Mouse (Mus musculus) E14TG2a.4 (cell line): ENCODE measurements around the gene 4930404N11Rik.

ENCODE experiments used
- H3K27me3 ChIP-seq: 2 replicates; pipeline ENCODE4 v1.6.1; 2014; ENCODE audit warnings: low read length, control low read depth; ENCODE audit not compliant: insufficient read depth
- H3K36me3 ChIP-seq: 2 replicates; pipeline ENCODE4 v1.6.1; 2014; ENCODE audit warnings: low read length, control low read depth; ENCODE audit not compliant: insufficient read depth
- H3K4me1 ChIP-seq: replicated peaks from 2 replicates; pipeline ENCODE4 v1.6.1; 2014; ENCODE audit warnings: low read depth, low read length, control low read depth
- H3K4me3 ChIP-seq: replicated peaks from 2 replicates; pipeline ENCODE4 v1.5.1; 2014; ENCODE audit warnings: mild to moderate bottlenecking, low read length
- H3K9me3 ChIP-seq: 2 replicates; pipeline ENCODE4 v1.6.1; 2014; ENCODE audit warnings: low read length, control low read depth
- CTCF ChIP-seq: conservative IDR thresholded peaks from 2 replicates; pipeline ENCODE4 v1.5.1; 2014; ENCODE audit warnings: low read length
- NANOG ChIP-seq: IDR thresholded peaks from 2 replicates; pipeline ENCODE4 v1.6.1; 2014; ENCODE audit warnings: borderline replicate concordance, low read length, mixed read lengths
- POU5F1 ChIP-seq: IDR thresholded peaks from 2 replicates; pipeline ENCODE4 v1.6.1; 2014; ENCODE audit warnings: low read length, borderline replicate concordance

Gene 4930404N11Rik

GRCm38 (mm10) chr10:81387716-81388115 is 22.1 kb upstream of the 4930404N11Rik start:
- no peak for TF ChIP-seq POU5F1
- TF ChIP-seq NANOG = no peak
- TF ChIP-seq CTCF = no peak
- H3K4me3 ChIP-seq = no peak overlapping the region; the same call in 1 of the 2 replicates

DNA sequence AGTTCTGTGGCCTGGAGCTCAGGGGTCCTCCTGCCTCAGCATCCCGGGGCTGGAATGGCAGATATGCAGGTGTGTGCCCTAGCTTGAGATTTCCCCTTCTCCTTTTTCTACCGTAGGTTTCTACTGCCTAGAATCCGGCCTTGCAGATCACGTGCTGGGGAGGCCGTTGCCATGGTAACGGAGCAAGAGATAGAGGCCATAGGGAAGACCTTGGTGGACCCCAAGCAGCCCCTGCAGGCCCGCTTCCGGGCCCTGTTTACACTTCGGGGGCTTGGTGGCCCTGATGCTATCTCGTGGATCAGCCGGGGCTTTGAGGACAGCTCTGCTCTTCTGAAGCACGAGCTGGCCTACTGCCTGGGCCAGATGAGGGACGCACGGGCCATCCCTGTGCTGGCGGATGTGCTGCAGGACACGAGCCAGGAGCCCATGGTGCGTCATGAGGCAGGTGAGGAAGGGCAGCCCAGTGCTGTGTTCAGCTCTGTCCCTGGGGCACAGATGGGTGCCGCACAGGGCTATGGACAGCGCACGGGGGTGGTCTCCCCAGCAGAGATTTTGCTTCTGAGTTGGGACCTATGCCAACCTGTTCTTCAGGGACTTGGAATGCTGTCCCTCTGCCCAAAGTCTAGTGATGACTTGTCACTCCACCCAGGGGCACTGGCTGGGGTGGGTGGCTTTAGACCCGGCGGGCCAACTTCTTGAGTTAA is 20.1 kb upstream of the 4930404N11Rik start:
- TF ChIP-seq CTCF = no peak
- TF ChIP-seq POU5F1 = no peak
- TF ChIP-seq NANOG = no peak
- Histone ChIP-seq H3K36me3 (peaks cover 55% of the 10 kb centered on the region), H3K4me1 (peaks cover 72% of the 10 kb centered on the region), H3K4me3 (peak overlapping the region; percentile 100), H3K9me3 (no peaks in the 10 kb centered on the region), H3K27me3 (no peaks in the 10 kb centered on the region)

More at GRCm38 (mm10) chr10:81387716-81388115, 22.1 kb upstream of the 4930404N11Rik start:
- Histone ChIP-seq H3K9me3 (no peaks in the 10 kb centered on the region), H3K27me3 (no peaks in the 10 kb centered on the region), H3K36me3 (peaks cover 65% of the 10 kb centered on the region), H3K4me1 (peaks cover 68% of the 10 kb centered on the region)

- H3K4me1 ChIP-seq = peaks cover 71% of the 10 kb centered on the region
- H3K36me3 ChIP-seq = peaks cover 46% of the 10 kb centered on the region
- H3K4me3 ChIP-seq = peak overlapping the region; percentile 100
- no peaks in the 10 kb centered on the region for H3K9me3 ChIP-seq
- no peaks in the 10 kb centered on the region for H3K27me3 ChIP-seq
- TF ChIP-seq NANOG (no peak), POU5F1 (no peak)
These were observed 19.0 kb upstream of the 4930404N11Rik start for GRCm38 (mm10) chr10:81384605-81384982.

DNA sequence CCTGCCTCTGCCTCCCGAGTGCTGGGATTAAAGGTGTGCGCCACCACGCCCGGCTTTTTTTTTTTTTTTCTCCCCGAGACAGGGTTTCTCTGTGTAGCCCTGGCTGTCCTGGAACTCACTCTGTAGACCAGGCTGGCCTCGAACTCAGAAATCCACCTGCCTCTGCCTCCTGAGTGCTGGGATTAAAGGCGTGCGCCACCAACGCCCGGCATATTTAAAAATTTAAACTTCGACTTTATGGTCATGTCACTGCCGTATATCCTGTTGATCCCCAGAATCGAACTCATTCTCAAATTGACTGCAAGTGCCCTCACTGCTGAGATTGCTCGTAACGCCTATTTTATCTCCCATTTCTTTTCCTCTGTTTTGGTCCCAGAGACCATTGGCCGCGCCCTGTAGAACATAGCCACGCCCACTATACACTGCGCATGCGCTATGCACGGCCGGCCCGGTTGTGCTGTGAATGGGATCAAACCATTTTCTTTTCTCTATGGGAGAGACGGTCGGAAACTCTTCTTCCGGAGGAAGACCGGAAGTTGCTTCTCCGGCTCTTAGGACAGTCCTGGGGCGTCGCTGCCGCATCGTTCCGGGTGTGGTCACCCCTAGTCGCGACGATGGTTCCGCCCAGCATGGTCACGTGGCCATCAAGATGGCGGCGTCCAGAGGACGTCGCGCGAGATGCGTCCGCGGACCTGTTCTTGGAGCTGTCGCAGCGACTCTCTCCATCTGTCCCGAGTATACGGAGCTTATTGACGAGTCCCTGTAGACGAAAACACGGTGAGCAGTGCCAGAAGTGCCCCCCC is 18.4 kb upstream of the 4930404N11Rik start, which contains the start of the genes Dohh and Gm48551:
Gene Dohh, plus strand, starts transcription at position 627 of the 803 bp plus-strand sequence.
Gene Gm48551, plus strand, starts transcription at position 665 of the 803 bp plus-strand sequence.
- H3K36me3 ChIP-seq = peaks cover 40% of the 10 kb centered on the region
- peaks cover 71% of the 10 kb centered on the region for H3K4me1 ChIP-seq
- no peaks in the 10 kb centered on the region for H3K27me3 ChIP-seq
- H3K4me3 ChIP-seq = peak within 1 kb of the TSS; percentile 100
- TF ChIP-seq POU5F1 (no peak), CTCF (no peak), NANOG (no peak)
- H3K9me3 ChIP-seq = no peaks in the 10 kb centered on the region

DNA sequence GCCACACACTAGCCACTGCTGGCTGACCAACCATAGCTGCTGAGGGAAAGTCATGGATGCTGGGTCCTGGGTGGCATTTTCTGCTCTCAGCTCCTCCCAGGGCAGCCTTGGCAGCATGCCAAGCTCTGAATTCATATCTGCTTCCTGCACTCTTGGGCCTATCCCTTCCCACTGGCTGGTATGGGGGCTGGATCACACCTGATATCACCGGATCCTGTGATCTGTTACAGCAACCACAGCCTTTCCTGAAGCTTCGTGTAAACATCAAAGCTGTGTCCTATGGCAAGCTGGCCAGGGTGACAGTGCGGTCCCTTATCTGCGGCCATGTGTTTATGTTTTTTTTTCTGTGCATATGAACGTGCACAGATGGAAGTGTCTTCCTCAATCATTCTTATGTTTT is 16.4 kb upstream of the 4930404N11Rik start:
- H3K4me1 ChIP-seq = peaks cover 60% of the 10 kb centered on the region
- no peaks in the 10 kb centered on the region for H3K27me3 ChIP-seq
- TF ChIP-seq POU5F1 (no peak), NANOG (no peak), CTCF (no peak)
- H3K9me3 ChIP-seq = no peaks in the 10 kb centered on the region
- peaks cover 26% of the 10 kb centered on the region for H3K36me3 ChIP-seq
- no peak overlapping the region for H3K4me3 ChIP-seq

GRCm38 (mm10) chr10:81379809-81380378 is 14.3 kb upstream of the 4930404N11Rik start:
- TF ChIP-seq NANOG (no peak), POU5F1 (no peak), CTCF (no peak)
- no peaks in the 10 kb centered on the region for H3K27me3 ChIP-seq
- no peaks in the 10 kb centered on the region for H3K9me3 ChIP-seq
- no peak overlapping the region for H3K4me3 ChIP-seq
- H3K36me3 ChIP-seq = peaks cover 27% of the 10 kb centered on the region
- H3K4me1 ChIP-seq = peaks cover 59% of the 10 kb centered on the region

DNA sequence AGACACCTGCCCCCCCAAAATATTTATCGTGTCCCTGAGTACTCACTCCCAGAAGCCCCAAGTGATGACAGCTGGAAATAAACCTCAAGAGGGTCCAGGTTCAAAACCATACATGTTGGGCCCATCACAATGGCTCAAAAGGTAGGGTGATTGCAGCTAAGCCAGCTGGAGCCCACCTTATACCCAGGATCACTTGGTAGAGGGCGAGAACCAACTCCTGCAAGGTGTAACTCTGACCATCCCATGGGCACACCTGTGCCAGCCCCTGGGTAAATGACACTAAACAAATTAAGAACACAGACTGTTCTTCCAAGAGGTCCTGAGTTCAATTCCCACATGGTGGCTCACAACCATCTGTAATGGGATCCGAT is 13.6 kb upstream of the 4930404N11Rik start:
- no peaks in the 10 kb centered on the region for H3K9me3 ChIP-seq
- TF ChIP-seq CTCF (no peak), POU5F1 (no peak), NANOG (no peak)
- peak overlapping the region; percentile 78 for H3K4me3 ChIP-seq
- peaks cover 34% of the 10 kb centered on the region for H3K36me3 ChIP-seq
- peaks cover 64% of the 10 kb centered on the region for H3K4me1 ChIP-seq
- no peaks in the 10 kb centered on the region for H3K27me3 ChIP-seq

GRCm38 (mm10) chr10:81378553-81379182 is 13.1 kb upstream of the 4930404N11Rik start:
- H3K27me3 ChIP-seq = no peaks in the 10 kb centered on the region
- peak overlapping the region; percentile 96 for H3K4me3 ChIP-seq
- H3K4me1 ChIP-seq = peaks cover 69% of the 10 kb centered on the region
- H3K9me3 ChIP-seq = no peaks in the 10 kb centered on the region
- no peak for TF ChIP-seq CTCF
- TF ChIP-seq NANOG = no peak
- no peak for TF ChIP-seq POU5F1
- peaks cover 39% of the 10 kb centered on the region for H3K36me3 ChIP-seq
